Mouse (Mus musculus): Measurements from ENCODE around the gene Palm3. TPM values are rescaled to one million over a fixed set of nuclear protein-coding genes. Genes with fewer than 3 reads are reported as not detected.

Palm3 gene
- polyA plus RNA-seq, 1 experiment from 2014 or later, result 10.0 TPM

DNA sequence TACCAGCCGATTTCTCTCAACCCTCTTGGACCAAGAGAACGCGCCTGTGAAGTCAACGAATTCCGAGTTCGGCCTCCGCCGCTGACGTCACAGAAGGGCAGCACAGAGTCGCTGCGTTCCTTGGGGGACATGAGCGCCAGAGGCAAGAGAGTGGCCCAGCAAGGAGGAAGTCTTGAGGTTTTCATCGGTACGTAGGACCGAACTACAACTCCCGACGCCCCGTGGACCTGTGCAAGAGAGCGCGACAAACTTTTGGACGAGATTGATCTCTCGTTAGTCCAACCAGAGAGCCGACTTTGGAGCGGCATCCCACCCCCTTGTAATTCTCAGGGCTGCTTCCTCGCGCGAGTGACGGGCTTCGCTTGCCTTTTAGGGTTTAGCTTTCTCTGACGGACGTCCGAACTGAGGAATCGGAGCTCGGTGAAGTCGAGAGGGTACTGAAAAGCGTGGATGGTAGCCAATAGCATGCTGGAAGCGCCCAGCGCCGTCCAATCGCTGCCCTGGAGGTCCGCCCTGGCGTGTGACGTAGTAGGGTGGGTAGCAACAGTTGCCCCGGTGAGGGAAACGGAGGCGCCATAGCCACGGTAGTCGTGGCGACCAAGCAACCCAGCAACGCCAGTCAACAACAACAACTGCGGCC, 45.1 kb downstream of the Palm3 start, which contains the start of gene Rfx1:
TSS of gene Rfx1 (plus strand) at position 544 of the 640 bp plus-strand sequence.
- no peaks in the 10 kb centered on the region for H3K27me3 ChIP-seq (ENCODE audit: insufficient read depth, poor library complexity, severe bottlenecking)
- peak within 1 kb of the TSS; percentile 92 for H3K27ac ChIP-seq
- peak; percentile 99 for DNase-seq (ENCODE audit: low spot score)
- H3K36me3 ChIP-seq, result no peaks in the 10 kb centered on the region
- peaks cover 42% of the 10 kb centered on the region for H3K4me1 ChIP-seq (replicated peaks)
- no peaks in the 10 kb centered on the region for H3K9me3 ChIP-seq
- under 1% methylated on average over 51 of the region's 51 CpGs for whole genome bisulfite sequencing
- H3K4me3 ChIP-seq, result peak within 1 kb of the TSS; percentile 85

DNA sequence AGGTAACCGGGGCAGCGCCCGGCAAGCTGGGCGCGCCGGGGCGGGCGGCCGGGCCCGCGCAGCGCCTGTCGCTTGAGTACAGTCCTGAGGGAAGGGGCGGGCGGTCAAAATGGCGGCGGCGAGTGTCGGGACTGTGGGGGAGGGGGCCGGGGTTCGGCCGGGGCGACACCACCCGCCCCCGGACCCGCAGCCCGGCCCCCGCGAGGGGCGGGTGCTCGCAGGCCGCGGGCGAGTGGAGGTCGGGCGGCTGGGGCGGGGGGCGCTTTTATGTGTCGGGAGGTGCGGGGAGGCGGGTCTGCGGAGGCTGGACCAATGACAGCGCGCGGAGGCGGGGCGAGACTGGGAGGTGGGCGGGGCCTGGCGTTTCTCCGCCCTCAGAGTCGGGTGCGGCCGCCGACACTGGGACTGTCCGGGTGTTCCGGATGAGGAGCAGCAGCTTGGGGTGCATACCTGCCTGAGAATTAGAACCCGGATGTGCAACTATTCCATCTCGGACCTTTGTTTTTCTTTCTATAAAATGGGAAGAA, 45.8 kb downstream of the Palm3 start:
- peak; percentile 95 for DNase-seq (ENCODE audit: low spot score)
- no peaks in the 10 kb centered on the region for H3K36me3 ChIP-seq
- no peaks in the 10 kb centered on the region for H3K9me3 ChIP-seq
- peaks cover 49% of the 10 kb centered on the region for H3K4me1 ChIP-seq (replicated peaks)
- WGBS, result 2% methylated on average over 56 of the region's 58 CpGs
- peak overlapping the region; percentile 92 for H3K27ac ChIP-seq
- H3K27me3 ChIP-seq (ENCODE audit: insufficient read depth, poor library complexity, severe bottlenecking), result no peaks in the 10 kb centered on the region
- H3K4me3 ChIP-seq, result peak overlapping the region; percentile 85

DNA sequence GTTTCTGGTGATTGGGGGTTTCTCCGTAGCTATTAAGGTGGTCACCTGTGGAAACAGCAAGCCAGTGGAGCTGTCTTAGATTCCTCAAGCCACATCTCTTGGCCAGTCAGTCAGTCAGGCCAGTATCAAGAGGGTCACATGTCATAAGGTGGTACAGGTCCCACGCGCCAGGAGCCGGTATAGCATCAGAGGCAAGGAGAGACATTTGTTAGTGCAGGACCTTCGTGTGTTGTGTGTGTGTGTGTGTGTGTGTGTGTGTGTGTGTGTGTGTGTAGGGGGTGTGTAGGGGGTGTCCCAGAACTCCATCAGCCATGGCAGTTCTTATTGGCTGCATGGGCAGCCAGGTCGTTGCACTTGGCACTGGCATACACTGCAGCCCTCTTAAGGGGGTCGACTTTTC, 46.6 kb downstream of the Palm3 start:
- Histone ChIP-seq H3K4me1 (replicated peaks) (peaks cover 57% of the 10 kb centered on the region), H3K36me3 (0 out of 2 replicates have a peak, but pooled peaks cover 4% of the 10 kb centered on the region), H3K4me3 (peak overlapping the region; percentile 85), H3K9me3 (no peaks in the 10 kb centered on the region), H3K27me3 (ENCODE audit: insufficient read depth, poor library complexity, severe bottlenecking) (no peaks in the 10 kb centered on the region), H3K27ac (no peak overlapping the region)
- 88% methylated on average over 7 of the region's 7 CpGs for WGBS
- DNase-seq (ENCODE audit: low spot score), result no peak

DNA sequence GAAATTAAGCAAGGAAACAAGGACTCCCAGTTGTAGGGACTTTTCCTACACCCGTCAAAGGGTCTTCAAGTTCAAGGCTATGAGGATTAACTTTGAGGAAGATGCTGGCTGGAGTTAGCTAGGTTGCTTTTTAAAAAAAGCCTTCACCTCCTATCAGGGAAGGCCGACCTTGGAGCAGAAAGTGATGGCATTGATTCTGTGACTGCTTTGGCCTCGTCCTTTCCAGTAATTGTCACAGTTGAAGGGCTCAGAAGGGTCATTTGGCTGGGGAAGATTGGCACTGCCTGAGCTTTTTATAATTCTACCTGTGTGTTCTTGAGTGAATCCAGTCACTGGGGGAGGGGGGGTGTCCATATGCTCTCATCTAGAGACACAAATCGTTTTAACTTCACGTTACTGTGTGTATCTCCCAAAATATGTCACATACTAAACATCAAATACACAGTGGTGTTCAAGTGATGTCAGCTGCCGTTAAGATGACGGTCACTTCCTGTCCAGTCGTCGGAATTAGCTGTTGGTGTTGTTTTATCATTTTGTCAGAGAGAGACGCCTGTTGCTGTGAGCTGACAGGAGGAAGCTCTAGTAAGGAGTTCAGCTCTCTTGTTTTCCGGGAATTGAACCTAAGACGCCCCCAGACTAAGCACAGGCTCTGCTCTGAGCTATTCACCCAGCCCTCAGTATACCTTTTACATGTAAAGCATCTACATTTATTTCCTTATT, 47.2 kb downstream of the Palm3 start:
- Histone ChIP-seq H3K9me3 (no peaks in the 10 kb centered on the region), H3K27me3 (ENCODE audit: insufficient read depth, poor library complexity, severe bottlenecking) (no peaks in the 10 kb centered on the region), H3K36me3 (0 out of 2 replicates have a peak, but pooled peaks cover 4% of the 10 kb centered on the region), H3K27ac (no peak overlapping the region), H3K4me1 (replicated peaks) (peaks cover 63% of the 10 kb centered on the region), H3K4me3 (0 out of 2 replicates have a peak overlapping the region, but pooled peaks have one; percentile 85)
- WGBS, result 76% methylated on average over 12 of the region's 12 CpGs
- DNase-seq (ENCODE audit: low spot score), result no peak

DNA sequence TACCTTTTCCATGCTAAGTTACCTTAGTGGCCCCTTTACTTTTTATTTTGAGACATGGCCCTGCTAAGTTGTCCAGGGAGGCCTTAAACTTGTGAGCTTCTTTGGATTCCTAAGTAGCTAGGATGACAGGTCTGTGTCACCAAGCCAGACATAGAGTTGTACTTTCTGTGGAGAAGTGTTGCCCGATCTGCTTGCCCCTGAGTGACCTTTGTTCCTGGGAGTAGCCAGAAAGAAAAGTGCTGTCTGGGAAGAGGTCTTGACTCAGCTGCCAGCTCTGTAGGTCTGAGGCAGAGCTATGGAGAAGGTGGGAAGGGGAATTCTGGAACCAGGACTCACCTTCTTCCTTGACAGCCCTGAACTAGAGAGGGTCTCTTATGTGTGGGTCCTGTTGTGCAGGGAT, 47.9 kb downstream of the Palm3 start:
- WGBS, result 48% methylated on average over 1 of the region's 1 CpGs
- DNase-seq (ENCODE audit: low spot score), result no peak
- Histone ChIP-seq H3K9me3 (no peaks in the 10 kb centered on the region), H3K27ac (no peak overlapping the region), H3K36me3 (peaks cover 11% of the 10 kb centered on the region), H3K27me3 (ENCODE audit: insufficient read depth, poor library complexity, severe bottlenecking) (no peaks in the 10 kb centered on the region), H3K4me1 (replicated peaks) (peaks cover 70% of the 10 kb centered on the region), H3K4me3 (no peak overlapping the region)

DNA sequence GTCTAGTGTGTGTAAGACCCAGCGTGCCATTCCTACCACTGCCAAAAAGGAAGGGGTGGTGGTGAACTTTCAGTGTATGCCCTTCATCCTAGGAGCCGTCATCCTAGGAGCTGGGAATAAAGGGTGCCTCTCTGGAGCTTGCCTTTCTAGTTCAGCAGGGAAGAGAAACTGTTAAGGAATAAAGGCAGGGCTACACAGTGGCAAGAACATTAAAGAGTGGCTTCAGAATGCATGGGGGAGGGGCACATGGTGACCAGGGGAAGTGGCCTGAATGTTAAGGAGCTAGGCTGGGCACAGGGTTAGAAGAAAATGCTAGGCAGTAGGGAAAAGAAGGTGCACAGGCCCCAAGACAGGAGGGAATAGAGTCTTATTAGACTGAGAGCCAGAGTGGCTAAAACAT, 48.5 kb downstream of the Palm3 start:
- no peaks in the 10 kb centered on the region for H3K9me3 ChIP-seq
- H3K36me3 ChIP-seq, result peaks cover 16% of the 10 kb centered on the region
- H3K27me3 ChIP-seq (ENCODE audit: insufficient read depth, poor library complexity, severe bottlenecking), result no peaks in the 10 kb centered on the region
- 76% methylated on average over 2 of the region's 2 CpGs for WGBS
- peaks cover 75% of the 10 kb centered on the region for H3K4me1 ChIP-seq (replicated peaks)
- H3K27ac ChIP-seq, result peak overlapping the region; percentile 35
- no peak for DNase-seq (ENCODE audit: low spot score)
- H3K4me3 ChIP-seq, result no peak overlapping the region

DNA sequence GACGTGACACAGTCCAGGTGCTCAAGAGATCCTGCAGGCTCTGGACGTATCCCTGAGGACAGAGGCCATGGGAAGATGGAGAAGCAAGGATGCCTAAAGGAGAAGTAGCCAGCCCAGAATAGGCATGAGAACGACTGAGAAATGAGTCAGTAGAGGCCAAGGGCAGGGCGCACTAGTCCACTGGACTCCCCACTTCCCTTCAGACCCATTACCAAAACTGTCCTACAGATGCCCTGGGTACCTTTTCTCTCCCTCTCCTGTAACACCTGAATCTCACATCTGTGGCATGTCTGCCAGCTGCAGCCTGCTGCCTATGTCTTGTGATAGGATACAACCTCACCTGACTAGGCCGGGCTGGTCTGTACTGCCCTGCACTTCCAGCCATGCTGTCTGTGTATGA, 49.0 kb downstream of the Palm3 start:
- H3K27ac ChIP-seq, result no peak overlapping the region; the same call in 1 of the 2 replicates
- no peak for DNase-seq (ENCODE audit: low spot score)
- no peaks in the 10 kb centered on the region for H3K27me3 ChIP-seq (ENCODE audit: insufficient read depth, poor library complexity, severe bottlenecking)
- peaks cover 21% of the 10 kb centered on the region for H3K36me3 ChIP-seq
- WGBS, result 91% methylated on average over 5 of the region's 5 CpGs
- H3K9me3 ChIP-seq, result no peaks in the 10 kb centered on the region
- H3K4me1 ChIP-seq (replicated peaks), result peaks cover 78% of the 10 kb centered on the region
- H3K4me3 ChIP-seq, result no peak overlapping the region

DNA sequence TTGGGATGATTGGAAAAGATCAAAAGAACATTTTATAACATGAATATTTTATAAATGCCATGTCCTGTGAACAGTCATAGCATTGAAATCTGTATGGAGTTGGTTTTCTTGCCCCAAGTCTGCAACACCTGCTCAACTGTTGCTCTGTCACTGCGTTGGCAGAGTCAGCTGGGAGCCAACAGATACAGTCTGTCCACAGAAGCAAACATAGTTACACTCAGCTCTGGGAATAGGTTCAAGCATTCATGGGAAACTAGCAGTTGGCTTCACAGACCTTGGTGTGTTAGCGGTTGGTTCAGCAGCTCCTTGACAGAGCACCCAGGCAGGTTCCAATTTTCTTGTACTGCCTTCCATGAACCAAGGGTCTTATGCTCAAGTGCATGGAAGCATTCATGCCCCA, 49.4 kb downstream of the Palm3 start:
- no peak for DNase-seq (ENCODE audit: low spot score)
- 94% methylated on average over 2 of the region's 2 CpGs for WGBS
- Histone ChIP-seq H3K36me3 (peaks cover 26% of the 10 kb centered on the region), H3K27me3 (ENCODE audit: insufficient read depth, poor library complexity, severe bottlenecking) (no peaks in the 10 kb centered on the region), H3K4me3 (no peak overlapping the region), H3K27ac (no peak overlapping the region), H3K4me1 (replicated peaks) (peaks cover 75% of the 10 kb centered on the region), H3K9me3 (no peaks in the 10 kb centered on the region)

DNA sequence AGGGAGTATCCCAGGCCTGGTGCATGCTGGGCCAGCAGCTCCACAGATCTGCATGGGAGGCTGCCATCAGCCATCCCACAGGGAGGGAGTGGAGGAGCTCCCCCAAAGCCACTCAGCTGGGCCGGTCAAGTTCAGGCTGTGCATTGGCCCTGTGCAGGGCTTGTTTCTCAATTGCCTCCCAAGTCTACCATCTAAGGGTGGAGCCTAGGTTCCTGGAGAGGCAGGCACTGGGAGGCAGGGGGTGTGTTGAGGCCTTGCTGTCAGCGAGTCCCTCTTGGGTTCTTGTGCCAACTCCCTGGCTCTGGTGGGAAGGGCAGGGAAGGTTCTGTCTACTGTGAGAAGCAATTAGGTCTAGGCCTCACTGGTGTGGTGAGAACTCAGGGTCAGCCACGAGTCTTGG, 50.6 kb downstream of the Palm3 start:
- Histone ChIP-seq H3K36me3 (peaks cover 38% of the 10 kb centered on the region), H3K4me1 (replicated peaks) (peaks cover 75% of the 10 kb centered on the region), H3K4me3 (no peak overlapping the region), H3K27ac (no peak overlapping the region), H3K9me3 (no peaks in the 10 kb centered on the region), H3K27me3 (ENCODE audit: insufficient read depth, poor library complexity, severe bottlenecking) (no peaks in the 10 kb centered on the region)
- WGBS, result 81% methylated on average over 3 of the region's 3 CpGs
- DNase-seq (ENCODE audit: low spot score), result no peak

DNA sequence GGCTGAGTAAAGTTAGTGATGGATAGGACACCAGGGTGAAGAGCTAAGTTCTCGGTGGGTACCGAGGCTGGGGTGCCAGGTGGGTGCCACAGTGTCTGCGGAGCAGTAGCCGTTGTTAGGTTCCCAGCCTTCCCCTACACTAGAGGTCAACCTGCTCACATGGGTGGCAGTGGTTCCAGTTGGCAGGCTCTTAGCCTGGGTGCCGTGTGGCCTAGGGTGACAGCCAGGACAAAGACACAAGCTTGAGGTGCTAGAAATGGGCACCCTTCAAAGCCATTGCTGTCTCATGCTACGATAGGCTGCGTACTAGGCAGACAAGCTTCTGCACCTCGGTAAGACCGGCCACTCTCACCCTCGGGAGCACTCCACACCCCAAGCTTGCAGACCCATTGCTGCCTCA, 51.0 kb downstream of the Palm3 start:
- Histone ChIP-seq H3K27me3 (ENCODE audit: insufficient read depth, poor library complexity, severe bottlenecking) (no peaks in the 10 kb centered on the region), H3K4me1 (replicated peaks) (peaks cover 77% of the 10 kb centered on the region), H3K4me3 (no peak overlapping the region), H3K27ac (no peak overlapping the region), H3K36me3 (peaks cover 42% of the 10 kb centered on the region), H3K9me3 (no peaks in the 10 kb centered on the region)
- 90% methylated on average over 10 of the region's 10 CpGs for WGBS
- no peak for DNase-seq (ENCODE audit: low spot score)

DNA sequence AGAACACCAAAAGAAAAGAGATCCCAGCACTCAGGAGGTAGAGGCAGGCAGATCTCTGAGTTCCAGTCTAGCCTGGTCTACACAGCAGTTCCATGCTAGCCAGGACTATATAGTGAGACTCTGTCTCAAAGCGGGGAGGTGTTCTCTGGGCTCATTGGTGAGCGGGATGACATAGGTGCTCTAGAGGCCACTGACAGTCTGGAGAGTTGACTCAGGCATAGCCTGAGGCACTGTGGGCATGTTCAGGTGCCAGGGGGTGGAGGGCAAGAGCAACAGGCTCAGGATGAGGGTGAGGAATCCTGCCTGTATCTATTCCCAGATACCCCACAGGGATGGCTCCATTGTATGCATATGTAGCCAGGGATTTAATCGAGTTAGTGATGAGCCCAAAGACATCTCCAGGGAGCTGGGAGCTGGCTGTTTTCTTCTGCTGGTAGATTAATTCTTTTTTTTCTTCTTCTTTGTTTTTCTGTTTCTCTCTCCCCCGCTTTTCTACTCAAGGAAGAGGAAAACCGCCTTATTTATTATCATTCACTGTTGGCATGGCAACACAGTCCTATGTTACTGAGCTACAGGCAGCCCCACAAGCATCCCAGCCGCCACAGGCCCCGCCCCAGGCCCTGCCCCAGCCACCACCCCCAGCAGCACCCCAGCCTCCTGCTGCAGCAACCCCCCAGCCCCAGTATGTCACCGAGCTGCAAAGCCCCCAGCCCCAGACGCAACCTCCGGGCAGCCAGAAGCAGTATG, 52.1 kb downstream of the Palm3 start:
- H3K4me3 ChIP-seq, result no peak overlapping the region
- peaks cover 67% of the 10 kb centered on the region for H3K4me1 ChIP-seq (replicated peaks)
- H3K36me3 ChIP-seq, result peaks cover 51% of the 10 kb centered on the region
- WGBS, result 56% methylated on average over 10 of the region's 10 CpGs
- no peaks in the 10 kb centered on the region for H3K27me3 ChIP-seq (ENCODE audit: insufficient read depth, poor library complexity, severe bottlenecking)
- peak overlapping the region; percentile 59 for H3K27ac ChIP-seq
- no peaks in the 10 kb centered on the region for H3K9me3 ChIP-seq
- no peak for DNase-seq (ENCODE audit: low spot score)

DNA sequence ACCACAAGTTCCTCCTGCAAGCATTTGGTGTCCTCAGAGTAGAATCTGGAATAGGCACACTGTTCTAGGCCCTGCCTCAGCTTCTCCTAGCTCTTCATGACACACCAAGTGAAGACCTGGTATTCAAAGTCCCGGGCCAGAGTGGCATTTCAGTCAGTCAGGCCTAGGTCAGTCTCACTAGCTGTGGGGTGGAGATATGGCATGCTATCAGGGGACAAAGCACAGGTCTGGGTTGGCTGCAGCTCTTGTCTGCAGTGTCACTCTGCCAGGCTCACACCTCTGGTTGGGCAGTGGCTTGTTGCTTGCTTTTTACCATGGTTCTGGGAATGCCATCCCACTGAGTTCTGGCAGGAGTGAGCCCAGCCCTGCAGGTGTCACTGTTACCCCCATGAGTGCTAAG, 55.1 kb downstream of the Palm3 start:
- Histone ChIP-seq H3K27ac (no peak overlapping the region), H3K27me3 (ENCODE audit: insufficient read depth, poor library complexity, severe bottlenecking) (no peaks in the 10 kb centered on the region), H3K36me3 (peaks cover 81% of the 10 kb centered on the region), H3K9me3 (no peaks in the 10 kb centered on the region), H3K4me3 (no peak overlapping the region), H3K4me1 (replicated peaks) (peaks cover 46% of the 10 kb centered on the region)
- DNase-seq (ENCODE audit: low spot score), result no peak
- 90% methylated on average over 1 of the region's 1 CpGs for WGBS

DNA sequence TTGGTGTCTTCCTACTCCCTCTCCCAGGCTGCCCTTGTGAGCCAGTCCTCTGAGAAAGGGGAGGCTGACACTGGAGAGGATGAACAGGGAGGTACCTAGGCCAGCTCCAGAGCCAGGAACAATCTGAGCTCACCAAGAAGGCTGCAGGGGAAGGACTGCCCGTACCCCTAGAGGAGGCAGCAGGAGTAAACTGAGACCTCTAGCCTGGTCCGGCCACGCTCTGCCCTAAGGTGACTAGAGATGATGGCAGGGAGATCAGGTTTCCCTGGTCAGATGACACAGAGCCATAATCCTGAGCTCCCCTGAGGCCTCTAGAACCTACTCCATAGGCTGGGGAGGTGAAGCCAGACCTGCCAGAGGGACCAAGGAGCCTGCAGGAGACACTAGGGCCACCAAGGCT, 55.6 kb downstream of the Palm3 start:
- H3K4me1 ChIP-seq (replicated peaks), result peaks cover 41% of the 10 kb centered on the region
- H3K27me3 ChIP-seq (ENCODE audit: insufficient read depth, poor library complexity, severe bottlenecking), result no peaks in the 10 kb centered on the region
- peaks cover 83% of the 10 kb centered on the region for H3K36me3 ChIP-seq
- DNase-seq (ENCODE audit: low spot score), result no peak
- H3K4me3 ChIP-seq, result no peak overlapping the region
- no peaks in the 10 kb centered on the region for H3K9me3 ChIP-seq
- 82% methylated on average over 3 of the region's 3 CpGs for WGBS
- H3K27ac ChIP-seq, result no peak overlapping the region

Measured in hindbrain, embryonic 10.5 days (tissue).